Mouse (Mus musculus) midbrain, embryonic 14.5 days (tissue): Measurements from ENCODE around the gene Rcor1. TPM values are rescaled to one million over a fixed set of nuclear protein-coding genes. Genes with fewer than 3 reads are reported as not detected.

Experiments
- ATAC-seq: fragments of 200-750 bp; cut with Nextera tagmentation; 2 replicates; pipeline ENCODE4 v1.8.0; 2017; ENCODE audit warnings: moderate number of reproducible peaks, moderate library complexity; ENCODE audit not compliant: low FRiP score, low TSS enrichment
- DNase-seq: peaks from one replicate; pipeline ENCODE4 v3.0.0-alpha.2; 2015
- H3K27ac ChIP-seq: fragments of 300-500 bp; sonication (generic); replicated peaks from 2 replicates; pipeline ENCODE4 v1.5.1; 2014; ENCODE audit warnings: mild to moderate bottlenecking, low read depth, low read length, moderate library complexity
- H3K27me3 ChIP-seq: fragments of 300-500 bp; sonication (generic); 2 replicates; pipeline ENCODE4 v1.6.1; 2014; ENCODE audit warnings: low read length, control low read depth, mixed read lengths; ENCODE audit not compliant: control insufficient read depth, insufficient read depth
- H3K36me3 ChIP-seq: fragments of 300-500 bp; sonication (generic); 2 replicates; pipeline ENCODE4 v1.6.1; 2014; ENCODE audit warnings: low read length, control low read depth; ENCODE audit not compliant: control insufficient read depth, insufficient read depth
- H3K4me1 ChIP-seq: fragments of 300-500 bp; sonication (generic); 2 replicates; pipeline ENCODE4 v1.6.1; 2014; ENCODE audit warnings: mild to moderate bottlenecking, antibody characterized with exemption, low read length, control low read depth; ENCODE audit not compliant: control insufficient read depth, insufficient read depth
- H3K4me2 ChIP-seq: fragments of 300-500 bp; sonication (generic); 2 replicates; pipeline ENCODE4 v1.6.1; 2014; ENCODE audit warnings: mild to moderate bottlenecking, low read length, moderate library complexity
- H3K4me3 ChIP-seq: fragments of 300-500 bp; sonication (generic); replicated peaks from 2 replicates; pipeline ENCODE4 v1.5.1; 2014; ENCODE audit warnings: low read depth, low read length
- H3K9ac ChIP-seq: fragments of 300-500 bp; sonication (generic); replicated peaks from 2 replicates; pipeline ENCODE4 v1.6.1; 2014; ENCODE audit warnings: mild to moderate bottlenecking, low read length, moderate library complexity
- H3K9me3 ChIP-seq: fragments of 300-500 bp; sonication (generic); 2 replicates; pipeline ENCODE4 v1.6.1; 2016; ENCODE audit warnings: low read length, control low read depth, mixed read lengths; ENCODE audit not compliant: control insufficient read depth
- WGBS: fragments of 180-500 bp; shearing (Covaris S2); extraction: QIAGEN DNeasy Blood & Tissue Kit; methylation state at CpG from one replicate; pipeline ENCODE4 v1.1.7; 2014; 5-methylcytosine and 5-hydroxymethylcytosine counted together
- polyA plus RNA-seq: library from polyadenylated mRNA; unstranded; fragments of >200 nt; fragmentation: Nextera tagmentation; extraction: Ambion mirVana; gene quantifications from 2 replicates; pipeline ENCODE4 v1.2.1, GENCODE M21; 2014

The Rcor1 gene
- polyA plus RNA-seq, 1 experiment from 2014 or later = 7.6 TPM

GRCm38 (mm10) chr12:111162312-111163061 lies 123.3 kb downstream of the Rcor1 start:
- no peaks in the 10 kb centered on the region for H3K9me3 ChIP-seq
- H3K27ac ChIP-seq = peak overlapping the region; percentile 93
- H3K4me2 ChIP-seq = peak overlapping the region; percentile 51
- peak overlapping the region; percentile 53 for H3K9ac ChIP-seq
- ATAC-seq (peak; percentile 40; the same call in 1 of the 2 replicates), DNase-seq (peak; percentile 90)
- H3K4me3 ChIP-seq = peak overlapping the region; percentile 23
- H3K27me3 ChIP-seq = no peaks in the 10 kb centered on the region
- no peaks in the 10 kb centered on the region for H3K36me3 ChIP-seq
- WGBS = 7% methylated on average over 16 of the region's 16 CpGs
- peaks cover 35% of the 10 kb centered on the region for H3K4me1 ChIP-seq

DNA sequence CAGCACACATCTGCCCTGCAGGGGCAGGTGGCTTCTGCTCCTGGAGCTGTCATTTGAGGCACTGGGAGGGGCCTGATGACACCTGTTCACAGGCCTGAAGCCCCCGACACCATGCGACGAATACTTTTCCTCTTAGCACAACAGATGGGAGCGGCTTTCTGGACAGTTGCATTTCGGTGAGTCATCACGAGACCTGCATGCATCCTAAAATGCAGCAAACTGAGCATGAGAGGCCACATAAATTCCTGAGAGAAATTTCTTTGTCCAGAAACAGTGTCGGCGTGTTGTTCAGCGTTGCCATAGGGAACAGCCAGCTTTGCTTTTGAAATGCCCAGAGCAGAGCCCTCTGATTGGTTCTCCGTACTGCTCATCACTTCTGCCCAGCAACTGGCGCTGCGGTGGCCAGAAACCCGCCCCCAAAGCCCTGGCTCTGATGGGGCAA lies 125.2 kb downstream of the Rcor1 start:
- H3K4me2 ChIP-seq = peak overlapping the region; percentile 66
- H3K9ac ChIP-seq = peak overlapping the region; percentile 34; the same call in 1 of the 2 replicates
- no peaks in the 10 kb centered on the region for H3K9me3 ChIP-seq
- ATAC-seq (peak; percentile 88), DNase-seq (peak; percentile 95)
- H3K4me1 ChIP-seq = peaks cover 51% of the 10 kb centered on the region
- peak overlapping the region; percentile 90 for H3K27ac ChIP-seq
- WGBS = 2% methylated on average over 13 of the region's 13 CpGs
- H3K4me3 ChIP-seq = peak overlapping the region; percentile 32
- no peaks in the 10 kb centered on the region for H3K27me3 ChIP-seq
- H3K36me3 ChIP-seq = no peaks in the 10 kb centered on the region

DNA sequence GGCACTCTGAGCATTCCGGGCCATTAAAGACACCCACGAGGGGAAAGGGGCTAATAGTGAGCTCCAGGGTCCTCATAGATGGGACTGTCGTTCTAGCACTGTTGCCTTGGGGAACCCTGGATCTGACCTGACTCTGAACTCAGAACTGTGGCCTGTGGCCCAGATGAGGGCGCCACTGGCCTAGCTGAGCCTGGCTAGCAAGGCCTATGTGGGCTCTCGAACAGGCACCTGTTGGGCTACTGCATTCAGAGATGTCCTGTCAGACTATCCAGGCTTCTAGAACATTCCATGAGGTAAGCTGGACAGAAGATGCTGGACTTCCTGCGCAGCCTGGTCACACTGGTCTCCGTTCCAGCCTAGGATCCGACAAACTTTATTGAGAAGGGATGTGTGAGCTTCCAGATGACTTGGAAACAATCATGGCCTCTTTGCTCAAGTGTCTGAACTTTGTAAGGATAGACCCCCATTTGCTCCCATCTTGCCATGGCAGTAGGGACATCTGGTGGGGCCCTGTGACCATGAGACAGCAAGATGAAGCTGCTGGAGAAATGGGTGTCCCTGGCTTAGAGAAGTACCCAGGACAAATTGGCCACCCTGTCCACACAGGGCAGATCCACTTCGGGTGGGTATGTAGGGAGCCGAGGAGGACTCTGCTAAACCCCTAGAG lies 126.1 kb downstream of the Rcor1 start:
- no peaks in the 10 kb centered on the region for H3K9me3 ChIP-seq
- DNase-seq (peak; percentile 49), ATAC-seq (0 out of 2 replicates have a peak, but pooled peaks have one; percentile 0)
- peak overlapping the region; percentile 75 for H3K4me3 ChIP-seq
- WGBS = 62% methylated on average over 10 of the region's 10 CpGs
- peak overlapping the region; percentile 77 for H3K4me2 ChIP-seq
- H3K9ac ChIP-seq = no peak overlapping the region; the same call in 1 of the 2 replicates
- H3K4me1 ChIP-seq = peaks cover 60% of the 10 kb centered on the region
- no peaks in the 10 kb centered on the region for H3K27me3 ChIP-seq
- H3K27ac ChIP-seq = peak overlapping the region; percentile 90
- no peaks in the 10 kb centered on the region for H3K36me3 ChIP-seq

Other genes with a start within 250 kb of the Rcor1 start
- 15.9 and 17.9 TPM in 2 replicates for gene Mok, start 198.4 kb upstream of the Rcor1 start, polyA plus RNA-seq
- gene Zfp839, start 189.1 kb upstream of the Rcor1 start, polyA plus RNA-seq = 2.0 and 3.1 TPM in 2 replicates
- gene Cinp, start 150.2 kb upstream of the Rcor1 start, polyA plus RNA-seq = 83.0 and 83.1 TPM in 2 replicates
- gene Tecpr2, start 150.1 kb upstream of the Rcor1 start, polyA plus RNA-seq = 6.1 and 7.6 TPM in 2 replicates
- 6.7 and 7.4 TPM in 2 replicates for gene Ankrd9, start 60.3 kb upstream of the Rcor1 start, polyA plus RNA-seq
- gene Traf3, start 127.0 kb downstream of the Rcor1 start, polyA plus RNA-seq = 22.0 and 28.4 TPM in 2 replicates
- gene 4930595D18Rik, start 145.1 kb downstream of the Rcor1 start, polyA plus RNA-seq = not detected in 2 replicates
- 5.3 and 8.9 TPM in 2 replicates for gene Amn, start 231.7 kb downstream of the Rcor1 start, polyA plus RNA-seq